Mouse (Mus musculus) naive thymus-derived CD4-positive, alpha-beta T cell, adult 5 months (primary cell): ENCODE results near the gene Sytl3. TPM values are rescaled to one million over a fixed set of nuclear protein-coding genes. Genes with fewer than 3 reads are reported as not detected.

Experiments
- polyA plus RNA-seq: library from polyadenylated mRNA; unstranded; fragments of 100-300 nt; shearing (Covaris generic); gene quantifications from one replicate; pipeline ENCODE4 v1.2.1, GENCODE M21; 2017

The Sytl3 gene
- polyA plus RNA-seq, result 3.4 TPM

DNA sequence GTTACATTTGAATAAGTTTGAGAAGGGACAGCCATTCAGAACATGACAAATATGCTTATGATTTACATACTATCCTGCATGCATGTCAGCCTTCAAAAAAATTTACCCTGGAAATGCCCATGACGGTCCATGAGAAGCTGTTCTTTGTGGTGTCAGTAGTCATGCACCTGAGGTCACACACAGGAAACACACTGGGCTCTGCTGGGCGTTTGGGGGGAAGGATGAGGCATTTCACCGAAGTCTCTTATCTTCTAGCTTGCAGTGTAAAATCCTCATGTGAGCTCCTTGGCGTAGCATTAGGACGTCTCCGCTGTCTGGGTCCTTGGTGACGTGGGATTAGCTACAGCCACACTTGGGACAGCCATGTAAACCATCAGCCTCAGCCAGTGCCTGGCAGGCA lies at the start of gene Sytl3:
Gene Sytl3 (plus strand): TSS at position 293 of the 400 bp plus-strand sequence.

DNA sequence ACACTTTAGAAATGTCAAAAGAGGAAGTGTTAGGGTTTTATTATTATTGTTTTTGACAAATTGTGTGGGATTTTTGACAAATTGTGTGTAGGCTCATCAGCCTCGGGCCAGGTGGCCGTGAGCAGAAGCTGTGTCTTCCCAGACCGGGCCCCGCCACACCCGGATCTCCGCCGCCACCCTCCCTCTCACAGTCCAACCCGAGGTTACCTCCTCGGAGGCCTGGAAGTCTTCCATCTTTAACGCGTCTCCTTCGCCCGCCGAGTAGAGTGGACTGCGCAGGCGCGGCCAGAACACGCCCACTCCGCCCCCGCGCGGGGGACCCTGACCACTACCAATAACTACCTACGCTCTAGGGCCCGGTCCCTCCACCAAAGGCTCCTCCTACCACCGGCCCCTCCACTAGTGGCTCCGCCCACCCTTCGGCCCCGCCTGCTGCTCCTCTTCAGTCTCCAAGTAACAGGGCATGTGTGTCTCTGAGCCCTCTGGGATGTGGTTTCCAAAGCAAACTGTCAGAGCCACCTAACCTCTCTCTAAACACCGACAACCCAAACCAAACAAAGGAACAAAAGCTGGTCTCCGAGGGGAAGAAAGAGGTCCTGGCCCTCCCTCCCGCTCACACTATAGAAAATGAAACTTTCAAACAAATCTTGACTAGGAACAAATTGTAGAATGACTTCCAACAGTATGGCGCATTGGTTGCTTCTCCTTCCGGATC lies 3.2 kb upstream of the Sytl3 start, which contains the start of gene Dynlt1f:
Gene Dynlt1f (minus strand): TSS at position 334 of the 715 bp plus-strand sequence.

DNA sequence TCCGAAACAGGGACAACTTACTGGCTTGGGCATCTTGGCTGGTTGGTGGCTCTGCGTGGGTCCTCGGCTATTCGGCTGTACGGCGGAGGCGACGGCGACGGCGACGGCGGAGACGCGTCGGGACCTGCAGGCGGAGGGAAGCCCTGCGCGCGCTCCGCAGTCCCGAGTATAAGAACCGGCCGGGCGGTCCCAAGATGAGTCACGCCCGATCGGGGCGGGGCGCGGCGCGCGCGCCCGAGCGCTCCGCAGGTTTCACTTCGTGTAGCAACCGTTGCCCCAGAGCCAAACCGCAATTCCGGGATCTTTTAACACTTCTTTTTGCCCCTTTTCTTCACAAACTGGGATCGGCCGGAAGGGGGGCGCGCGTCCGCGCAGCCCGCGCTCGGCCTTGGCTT lies 123.7 kb downstream of the Sytl3 start, which contains the start of gene Ezr:
Gene Ezr (minus strand): TSS at position 174 of the 395 bp plus-strand sequence.

Other genes with a start within 250 kb of the Sytl3 start
- gene Dynlt1b, start 229.0 kb upstream of the Sytl3 start, polyA plus RNA-seq, result 32.8 TPM
- 28.2 TPM for gene Dynlt1c, start 57.4 kb upstream of the Sytl3 start, polyA plus RNA-seq
- gene Dynlt1f, start 3.2 kb upstream of the Sytl3 start, polyA plus RNA-seq, result 31.8 TPM
- 641 TPM for gene Ezr, start 123.7 kb downstream of the Sytl3 start, polyA plus RNA-seq